Mouse (Mus musculus): ENCODE measurements around the gene Slc35g3.

Gene Slc35g3

DNA sequence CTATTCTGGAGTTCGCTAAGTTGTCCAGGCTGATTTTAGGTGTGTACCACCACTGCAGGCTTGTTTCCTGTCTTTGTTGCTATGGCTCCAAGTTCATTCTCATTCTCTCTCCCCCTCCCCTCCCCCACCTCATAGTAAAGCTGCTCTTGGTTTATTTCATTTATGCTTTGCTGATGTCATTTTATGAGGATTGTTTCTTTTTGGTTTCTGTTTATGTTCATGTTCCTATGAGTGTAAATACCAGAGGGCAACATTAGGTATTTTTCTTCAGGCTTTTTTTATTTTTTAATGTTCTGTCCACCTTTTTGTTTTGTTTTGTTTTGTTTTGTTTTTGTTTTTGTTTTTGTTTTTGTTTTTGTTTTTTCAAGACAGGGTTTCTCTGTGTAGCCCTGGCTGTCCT is at the start of gene Slc35g3:
Slc35g3 (minus strand) TSS at position 101 of the 400 bp plus-strand sequence.
- DNase-seq (ENCODE audit: low spot score): no peak

DNA sequence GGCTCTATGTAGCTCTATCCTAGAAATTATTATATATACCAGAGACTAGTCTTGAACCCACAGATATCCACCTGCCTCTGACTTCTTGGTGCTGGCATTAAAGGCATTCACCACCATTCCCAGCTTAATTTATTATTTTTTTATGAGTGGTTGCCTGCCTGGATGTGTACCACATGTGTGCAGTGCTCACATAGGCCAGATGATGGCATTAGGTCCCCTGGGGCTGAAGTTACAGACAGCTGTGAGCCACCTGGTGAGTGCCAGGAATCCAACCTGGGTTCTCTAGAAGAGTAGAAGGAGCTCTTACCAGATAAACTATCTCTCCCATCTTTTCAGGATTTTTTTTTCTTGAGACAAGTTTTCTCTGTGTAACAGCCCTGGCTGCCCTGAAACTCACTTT is 48.5 kb upstream of the Slc35g3 start:
- no peak for DNase-seq (ENCODE audit: low spot score)

- no peak for DNase-seq (ENCODE audit: low spot score)
Observed at GRCm38 (mm10) chr11:69807641-69808040, 45.9 kb upstream of the Slc35g3 start.

DNA sequence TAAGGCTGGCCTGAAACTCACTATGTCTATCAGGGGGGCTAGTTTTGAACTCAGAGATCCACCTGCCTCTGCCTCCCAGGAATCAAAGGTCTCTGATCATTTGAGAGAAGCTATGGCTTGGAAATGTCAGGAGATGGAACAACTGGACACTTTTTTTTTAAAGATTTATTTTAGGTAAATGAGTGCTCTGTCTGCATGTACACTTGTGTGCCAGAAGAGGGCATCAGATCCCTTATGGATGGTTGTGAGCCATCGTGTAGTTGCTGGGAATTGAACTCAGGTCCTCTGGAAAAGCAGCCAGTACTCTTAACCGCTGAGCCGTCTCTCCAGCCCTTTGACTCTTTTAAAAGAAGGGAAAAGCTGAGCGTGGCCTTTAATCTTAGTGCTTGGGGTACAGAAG is 44.6 kb upstream of the Slc35g3 start:
- no peak for DNase-seq (ENCODE audit: low spot score)

DNA sequence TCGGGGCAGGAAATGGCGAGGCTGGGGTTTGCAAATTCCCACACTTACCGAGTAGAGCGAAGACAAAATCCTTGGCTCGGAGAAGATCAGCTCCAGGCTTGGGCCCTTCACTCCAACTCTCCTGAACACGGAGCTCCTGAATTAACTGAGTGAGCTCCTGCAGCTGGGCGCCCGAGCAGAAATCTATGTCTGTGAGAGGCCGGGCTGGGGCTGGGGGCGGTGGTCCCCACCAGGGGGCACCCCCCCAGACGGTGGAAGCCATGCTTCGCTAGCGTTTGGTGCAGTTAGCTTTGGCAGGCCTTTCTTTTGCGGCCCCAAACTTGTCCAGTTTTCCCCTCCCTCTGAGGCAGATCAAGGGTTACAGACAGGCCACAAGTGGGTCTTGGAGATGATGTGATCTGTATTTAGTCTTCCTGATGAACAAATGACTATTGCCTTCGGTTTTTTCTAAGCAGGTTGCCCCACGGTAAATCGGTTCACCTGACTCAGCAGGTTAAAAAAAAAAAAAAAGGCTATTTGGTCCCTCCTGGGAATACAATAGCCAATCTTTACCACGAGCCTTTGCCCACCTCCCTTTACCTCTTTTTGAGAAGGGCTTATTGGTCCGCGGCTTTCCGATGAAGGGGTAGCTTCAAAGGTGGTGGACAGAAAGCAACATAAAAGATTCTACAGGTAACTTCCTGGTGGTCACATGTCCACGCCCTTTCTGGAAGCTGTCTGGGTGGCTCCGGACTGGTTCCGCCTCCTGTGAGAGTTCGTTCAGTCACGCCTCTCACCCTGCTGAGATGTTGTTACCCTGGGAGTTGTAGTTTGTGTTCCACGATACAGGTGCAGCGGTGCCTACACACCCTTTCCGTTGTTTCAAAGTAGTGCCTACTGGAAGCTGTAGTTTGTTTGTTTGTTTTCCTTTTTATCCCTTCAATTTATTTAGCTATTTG is 43.5 kb upstream of the Slc35g3 start, which contains the start of gene Tmem102:
Tmem102 (minus strand) TSS at position 653 of the 938 bp plus-strand sequence.
- no peak for DNase-seq (ENCODE audit: low spot score)

- no peak for DNase-seq (ENCODE audit: low spot score)
Observed at GRCm38 (mm10) chr11:69804652-69804940, 42.8 kb upstream of the Slc35g3 start.

DNA sequence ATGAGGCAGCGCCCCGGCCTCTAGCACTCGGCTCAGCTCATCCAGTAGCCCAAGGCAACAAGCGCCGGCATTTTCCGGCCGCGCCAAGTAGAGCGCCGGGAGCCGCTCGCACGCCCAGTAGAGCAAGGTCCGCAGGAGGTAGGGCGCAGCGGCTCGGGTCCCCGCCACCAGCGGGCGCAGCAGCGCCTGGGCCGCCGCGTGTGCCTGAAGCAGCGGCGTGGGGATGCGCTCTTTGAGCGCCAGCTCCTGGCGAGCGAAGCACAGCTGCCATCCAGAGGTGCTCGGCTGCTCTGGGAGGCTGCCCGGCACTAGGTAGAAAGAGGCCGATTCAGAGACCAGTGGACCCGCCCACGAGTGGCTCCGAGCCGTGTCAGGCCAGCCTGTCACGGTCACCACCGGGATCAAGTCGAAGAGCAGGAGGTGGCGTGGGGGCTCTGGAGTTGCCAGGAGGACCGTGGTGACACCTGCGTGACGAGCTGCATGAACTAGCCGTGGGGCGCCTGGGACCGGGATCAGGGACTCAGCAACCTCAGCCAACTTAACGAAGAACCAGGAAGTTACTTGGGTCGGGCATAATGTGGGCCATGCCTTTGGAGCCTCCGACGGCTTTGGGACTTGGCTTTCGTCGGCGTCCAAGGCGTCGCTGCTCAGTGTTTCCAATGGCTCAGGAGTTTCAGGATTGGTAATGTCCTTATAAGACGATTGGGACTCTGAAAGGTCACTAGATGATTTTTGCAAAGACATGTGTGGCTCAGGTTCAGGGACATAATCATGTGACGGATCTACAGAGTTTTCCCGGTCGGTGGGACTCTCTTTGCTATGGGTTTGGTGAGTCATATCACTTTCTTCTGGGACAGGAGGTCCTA is 42.3 kb upstream of the Slc35g3 start:
- peak; percentile 73 for DNase-seq (ENCODE audit: low spot score)

- DNase-seq (ENCODE audit: low spot score): no peak
Observed at GRCm38 (mm10) chr11:69803328-69803727, 41.6 kb upstream of the Slc35g3 start.

DNA sequence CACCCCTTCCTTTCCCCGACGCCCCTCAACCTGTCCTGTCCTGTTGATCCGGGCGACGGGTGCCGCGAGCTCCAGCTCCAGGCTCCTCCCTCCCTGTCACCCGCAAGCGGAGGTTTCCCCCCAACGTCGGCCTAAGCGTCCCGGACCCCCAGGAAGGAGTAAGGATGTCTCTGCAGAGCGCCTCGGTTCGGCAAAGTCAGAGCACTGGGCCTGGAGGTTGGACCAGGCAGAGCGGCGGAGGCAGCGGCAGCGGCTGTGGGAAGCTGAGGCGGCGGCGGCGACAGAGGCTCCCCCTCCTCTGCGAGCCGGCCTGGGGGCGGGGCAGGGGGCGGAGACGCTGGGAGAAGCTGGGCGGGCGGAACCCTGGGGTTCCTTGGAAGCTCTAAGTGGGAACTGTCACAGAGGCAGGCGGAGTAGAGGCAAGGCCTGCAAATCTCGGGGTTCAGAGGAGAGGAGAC is 40.9 kb upstream of the Slc35g3 start:
- DNase-seq (ENCODE audit: low spot score): peak; percentile 57

DNA sequence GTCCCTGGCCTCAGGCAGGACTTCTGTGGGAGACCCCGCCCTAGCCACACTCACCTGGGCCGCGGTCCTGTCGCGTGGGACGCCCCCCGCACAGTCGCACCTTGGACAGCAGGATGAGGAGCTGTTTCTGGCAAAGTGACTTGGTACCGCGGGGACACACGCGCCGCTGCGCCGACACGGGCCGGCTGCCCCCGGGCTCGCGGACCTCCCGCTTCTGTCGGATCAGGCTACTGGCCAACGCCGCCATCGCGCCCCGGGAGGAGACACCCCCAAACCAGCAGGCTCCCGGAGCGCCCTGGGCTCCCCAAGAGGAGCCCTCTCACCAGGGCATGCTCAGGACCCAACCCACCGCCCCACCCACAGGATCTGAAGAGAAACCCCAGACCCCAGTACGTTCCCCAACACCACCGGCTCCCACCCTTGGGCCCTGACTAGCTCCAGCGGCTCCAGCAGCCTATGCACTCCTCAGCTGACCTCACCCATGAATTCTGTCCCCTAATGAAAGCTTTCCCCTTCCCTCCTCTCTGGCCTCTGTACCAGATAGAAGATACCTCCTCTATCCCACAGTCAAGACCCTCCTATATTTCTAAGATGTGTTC is 39.7 kb upstream of the Slc35g3 start, which contains the start of gene Fgf11:
Fgf11 (minus strand) TSS at position 479 of the 599 bp plus-strand sequence.
- no peak for DNase-seq (ENCODE audit: low spot score)

GRCm38 (mm10) chr11:69800392-69801197 is 38.8 kb upstream of the Slc35g3 start:
- no peak for DNase-seq (ENCODE audit: low spot score)

DNA sequence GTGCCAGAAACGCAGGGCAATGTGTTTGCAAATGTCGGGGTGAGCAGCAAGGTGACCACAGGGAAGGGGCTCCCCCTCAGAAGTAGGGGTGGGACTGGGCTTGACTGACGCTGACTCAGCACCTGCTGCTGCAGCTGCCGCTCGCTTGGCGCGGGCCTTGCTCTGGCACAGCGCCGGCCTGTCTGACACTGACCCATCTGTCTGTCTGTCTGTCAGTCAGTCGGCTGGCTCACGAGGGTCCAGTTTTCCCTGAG is 38.3 kb upstream of the Slc35g3 start:
- no peak for DNase-seq (ENCODE audit: low spot score)

- DNase-seq (ENCODE audit: low spot score): no peak
Observed at GRCm38 (mm10) chr11:69799394-69800137, 37.8 kb upstream of the Slc35g3 start.

GRCm38 (mm10) chr11:69797924-69798323 is 36.2 kb upstream of the Slc35g3 start:
- DNase-seq (ENCODE audit: low spot score): no peak

DNA sequence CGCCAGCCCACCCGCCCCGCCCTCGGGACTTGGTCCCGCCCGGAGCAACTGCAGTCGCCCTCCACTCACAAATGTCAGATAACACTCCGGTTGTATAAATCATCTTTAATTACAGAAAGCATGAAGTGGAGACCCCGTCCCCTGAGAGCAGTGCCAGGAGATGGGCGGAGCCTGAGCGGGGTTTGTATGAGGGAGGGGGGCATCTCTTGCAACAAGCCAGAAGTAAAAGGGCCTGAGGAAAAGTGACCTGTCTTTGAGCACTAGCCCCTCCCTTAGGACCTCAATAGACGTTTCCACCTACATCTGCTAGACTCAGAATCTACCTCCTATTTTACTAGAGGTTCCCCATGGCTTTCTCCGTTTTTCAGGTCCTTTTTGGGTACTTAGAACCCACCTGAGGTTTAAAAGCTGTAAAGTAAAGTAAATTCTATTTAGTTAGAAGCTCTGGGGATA is 34.2 kb upstream of the Slc35g3 start:
- no peak for DNase-seq (ENCODE audit: low spot score)

- DNase-seq (ENCODE audit: low spot score): peak; percentile 92
Observed at GRCm38 (mm10) chr11:69795168-69795982, 33.6 kb upstream of the Slc35g3 start, which contains the start of gene Chrnb1. TSS of gene Chrnb1 (minus strand) at chr11:69795943.

GRCm38 (mm10) chr11:69793429-69793828 is 31.7 kb upstream of the Slc35g3 start:
- no peak for DNase-seq (ENCODE audit: low spot score)

DNA sequence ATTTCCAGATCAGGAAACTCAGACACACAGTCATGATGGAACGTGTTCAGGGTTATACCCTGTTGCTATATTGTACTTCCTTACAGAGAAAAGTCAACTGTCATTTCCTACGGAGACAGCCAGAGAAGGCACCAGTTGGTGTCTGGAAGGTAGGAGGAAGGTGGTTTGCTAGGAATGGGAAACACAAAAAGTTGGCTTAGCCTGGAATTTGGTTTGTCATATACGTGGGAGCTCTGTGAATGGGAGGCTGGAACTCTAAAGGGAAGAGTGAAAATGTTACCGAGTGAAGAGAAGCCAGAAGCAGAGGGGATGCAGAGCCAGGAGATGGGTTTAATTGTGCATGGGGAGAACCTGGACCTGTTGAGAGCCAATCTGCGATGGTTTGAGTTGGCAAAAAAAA is 29.7 kb upstream of the Slc35g3 start:
- DNase-seq (ENCODE audit: low spot score): no peak

- no peak for DNase-seq (ENCODE audit: low spot score)
Observed at GRCm38 (mm10) chr11:69789431-69789830, 27.7 kb upstream of the Slc35g3 start.

- no peak for DNase-seq (ENCODE audit: low spot score)
Observed at GRCm38 (mm10) chr11:69787306-69787705, 25.5 kb upstream of the Slc35g3 start.

Data from T-cell, adult 2 months (primary cell).